Mouse (Mus musculus): ENCODE measurements around the gene Gdf5. TPM values are rescaled to one million over a fixed set of nuclear protein-coding genes. Genes with fewer than 3 reads are reported as not detected.

Gdf5 gene
- polyA plus RNA-seq (2014; fragmentation: Illumina TruSeq; extraction: RNeasy Lipid Tissue Mini Kit (QIAGEN cat#74804); ENCODE audit: low replicate concordance), result not detected

GRCm38 (mm10) chr2:155945124-155945523, at the start of gene Gdf5:
Gene Gdf5 (minus strand): TSS chr2:155945367.

GRCm38 (mm10) chr2:155956134-155957059, 11.2 kb upstream of the Gdf5 start, which contains the start of gene Cep250:
Gene Cep250 (plus strand): TSS chr2:155956458.

GRCm38 (mm10) chr2:155940681-155941080, 4.5 kb downstream of the Gdf5 start, which contains the start of gene Gm15557:
Gene Gm15557 (plus strand): TSS chr2:155940728.

GRCm38 (mm10) chr2:155929531-155930442, 15.4 kb downstream of the Gdf5 start, which contains the start of gene Uqcc1:
Gene Uqcc1 (minus strand): TSS chr2:155930310.

Other genes starting within 250 kb of the Gdf5 start
- gene Edem2, start 215.9 kb downstream of the Gdf5 start, polyA plus RNA-seq (2014; fragmentation: Illumina TruSeq; extraction: RNeasy Lipid Tissue Mini Kit (QIAGEN cat#74804); ENCODE audit: low replicate concordance), result 11.5 TPM
- not detected for gene Gm17581, start 209.5 kb downstream of the Gdf5 start, polyA plus RNA-seq (2014; fragmentation: Illumina TruSeq; extraction: RNeasy Lipid Tissue Mini Kit (QIAGEN cat#74804); ENCODE audit: low replicate concordance)
- 4.1 TPM for gene Procr, start 194.2 kb downstream of the Gdf5 start, polyA plus RNA-seq (2014; fragmentation: Illumina TruSeq; extraction: RNeasy Lipid Tissue Mini Kit (QIAGEN cat#74804); ENCODE audit: low replicate concordance)
- not detected for gene Mmp24, start 170.0 kb downstream of the Gdf5 start, polyA plus RNA-seq (2014; fragmentation: Illumina TruSeq; extraction: RNeasy Lipid Tissue Mini Kit (QIAGEN cat#74804); ENCODE audit: low replicate concordance)
- gene BC029722, start 125.9 kb downstream of the Gdf5 start, polyA plus RNA-seq (2014; fragmentation: Illumina TruSeq; extraction: RNeasy Lipid Tissue Mini Kit (QIAGEN cat#74804); ENCODE audit: low replicate concordance), result 13.2 TPM
- gene Eif6, start 118.4 kb downstream of the Gdf5 start, polyA plus RNA-seq (2014; fragmentation: Illumina TruSeq; extraction: RNeasy Lipid Tissue Mini Kit (QIAGEN cat#74804); ENCODE audit: low replicate concordance), result 14.6 TPM
- gene Fam83c, start 110.5 kb downstream of the Gdf5 start, polyA plus RNA-seq (2014; fragmentation: Illumina TruSeq; extraction: RNeasy Lipid Tissue Mini Kit (QIAGEN cat#74804); ENCODE audit: low replicate concordance), result 0.41 TPM
- 23.3 TPM for gene Uqcc1, start 15.1 kb downstream of the Gdf5 start, polyA plus RNA-seq (2014; fragmentation: Illumina TruSeq; extraction: RNeasy Lipid Tissue Mini Kit (QIAGEN cat#74804); ENCODE audit: low replicate concordance)
- not detected for gene Gm15557, start 4.6 kb downstream of the Gdf5 start, polyA plus RNA-seq (2014; fragmentation: Illumina TruSeq; extraction: RNeasy Lipid Tissue Mini Kit (QIAGEN cat#74804); ENCODE audit: low replicate concordance)
- 0.82 TPM for gene Cep250, start 11.1 kb upstream of the Gdf5 start, polyA plus RNA-seq (2014; fragmentation: Illumina TruSeq; extraction: RNeasy Lipid Tissue Mini Kit (QIAGEN cat#74804); ENCODE audit: low replicate concordance)
- gene 6430550D23Rik, start 62.6 kb upstream of the Gdf5 start, polyA plus RNA-seq (2014; fragmentation: Illumina TruSeq; extraction: RNeasy Lipid Tissue Mini Kit (QIAGEN cat#74804); ENCODE audit: low replicate concordance), result 2.9 TPM
- 5.4 TPM for gene Ergic3, start 62.7 kb upstream of the Gdf5 start, polyA plus RNA-seq (2014; fragmentation: Illumina TruSeq; extraction: RNeasy Lipid Tissue Mini Kit (QIAGEN cat#74804); ENCODE audit: low replicate concordance)
- gene Fer1l4, start 107.6 kb upstream of the Gdf5 start, polyA plus RNA-seq (2014; fragmentation: Illumina TruSeq; extraction: RNeasy Lipid Tissue Mini Kit (QIAGEN cat#74804); ENCODE audit: low replicate concordance), result not detected
- not detected for gene Spag4, start 119.8 kb upstream of the Gdf5 start, polyA plus RNA-seq (2014; fragmentation: Illumina TruSeq; extraction: RNeasy Lipid Tissue Mini Kit (QIAGEN cat#74804); ENCODE audit: low replicate concordance)
- gene Cpne1, start 166.6 kb upstream of the Gdf5 start, polyA plus RNA-seq (2014; fragmentation: Illumina TruSeq; extraction: RNeasy Lipid Tissue Mini Kit (QIAGEN cat#74804); ENCODE audit: low replicate concordance), result 35.0 TPM
- gene Rbm12, start 166.6 kb upstream of the Gdf5 start, polyA plus RNA-seq (2014; fragmentation: Illumina TruSeq; extraction: RNeasy Lipid Tissue Mini Kit (QIAGEN cat#74804); ENCODE audit: low replicate concordance), result 13.5 TPM
- 7.4 TPM for gene Gm28036, start 181.7 kb upstream of the Gdf5 start, polyA plus RNA-seq (2014; fragmentation: Illumina TruSeq; extraction: RNeasy Lipid Tissue Mini Kit (QIAGEN cat#74804); ENCODE audit: low replicate concordance)
- 1.3 TPM for gene Romo1, start 198.7 kb upstream of the Gdf5 start, polyA plus RNA-seq (2014; fragmentation: Illumina TruSeq; extraction: RNeasy Lipid Tissue Mini Kit (QIAGEN cat#74804); ENCODE audit: low replicate concordance)
- 64.2 TPM for gene Nfs1, start 198.8 kb upstream of the Gdf5 start, polyA plus RNA-seq (2014; fragmentation: Illumina TruSeq; extraction: RNeasy Lipid Tissue Mini Kit (QIAGEN cat#74804); ENCODE audit: low replicate concordance)
- gene Rbm39, start 234.9 kb upstream of the Gdf5 start, polyA plus RNA-seq (2014; fragmentation: Illumina TruSeq; extraction: RNeasy Lipid Tissue Mini Kit (QIAGEN cat#74804); ENCODE audit: low replicate concordance), result 688 TPM